Mouse (Mus musculus): ENCODE measurements at regions not wholly inside any gene's neighbourhood (a gene's known extent, or its start where the extent isn't known, plus 50 kb on each side); places are given as distances from the start of the nearest gene placed in this dataset.

DNA sequence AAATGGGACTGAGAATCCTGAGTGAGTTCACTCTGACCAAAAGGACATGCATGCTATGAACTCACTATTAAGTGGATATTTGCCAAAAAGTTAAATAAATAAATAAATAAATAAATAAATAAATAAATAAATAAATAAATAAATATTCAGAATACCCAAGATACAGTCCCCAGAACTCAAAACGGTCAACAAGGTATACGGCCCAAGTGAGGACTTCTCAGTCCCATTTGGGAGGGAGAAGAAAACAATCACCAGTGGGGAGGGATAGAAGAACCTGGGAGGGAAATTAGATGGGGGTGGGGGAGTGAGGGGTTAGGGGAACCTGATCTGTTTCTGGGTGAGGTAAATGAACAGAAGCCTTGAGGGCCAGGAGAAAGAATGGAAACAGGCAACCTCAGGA lies 184.2 kb downstream of the Slitrk6 start:
- no peak for TF ChIP-seq CTCF (IDR thresholded peaks at IDR 0.05; ENCODE audit: borderline replicate concordance, extremely low read depth, insufficient read depth, insufficient read length)
- no peak for TF ChIP-seq POLR2A (IDR thresholded peaks at IDR 0.05; ENCODE audit: borderline replicate concordance, extremely low read depth, insufficient read depth, insufficient read length, poor library complexity, severe bottlenecking)
